Mouse (Mus musculus): ENCODE results near the gene Capzb.

Capzb gene

GRCm38 (mm10) chr4:139179731-139180625 lies 12.7 kb upstream of the Capzb start:
- DNase-seq (ENCODE audit: low spot score) = no peak

GRCm38 (mm10) chr4:139182511-139182910 lies 10.2 kb upstream of the Capzb start:
- DNase-seq (ENCODE audit: low spot score) = no peak

- DNase-seq (ENCODE audit: low spot score) = no peak
These were observed 6.8 kb upstream of the Capzb start for GRCm38 (mm10) chr4:139185766-139186442.

- DNase-seq (ENCODE audit: low spot score) = peak; percentile 46
These were observed 4.8 kb upstream of the Capzb start for GRCm38 (mm10) chr4:139187930-139188329.

GRCm38 (mm10) chr4:139191605-139192498 lies 847 bp upstream of the Capzb start:
- DNase-seq (ENCODE audit: low spot score) = no peak

GRCm38 (mm10) chr4:139193176-139194093 lies 736 bp downstream of the Capzb start:
- peak; percentile 44 for DNase-seq (ENCODE audit: low spot score)

GRCm38 (mm10) chr4:139195101-139195500 lies 2.4 kb downstream of the Capzb start:
- no peak for DNase-seq (ENCODE audit: low spot score)

GRCm38 (mm10) chr4:139196464-139196863 lies 3.8 kb downstream of the Capzb start:
- DNase-seq (ENCODE audit: low spot score) = no peak

- no peak for DNase-seq (ENCODE audit: low spot score)
These were observed 4.2 kb downstream of the Capzb start for GRCm38 (mm10) chr4:139196949-139197348.

- no peak for DNase-seq (ENCODE audit: low spot score)
These were observed 4.8 kb downstream of the Capzb start for GRCm38 (mm10) chr4:139197453-139197852.

GRCm38 (mm10) chr4:139198004-139198689 lies 5.4 kb downstream of the Capzb start:
- peak; percentile 44 for DNase-seq (ENCODE audit: low spot score)

GRCm38 (mm10) chr4:139199126-139199525 lies 6.4 kb downstream of the Capzb start:
- peak; percentile 68 for DNase-seq (ENCODE audit: low spot score)

- DNase-seq (ENCODE audit: low spot score) = peak; percentile 12
These were observed 7.1 kb downstream of the Capzb start for GRCm38 (mm10) chr4:139199703-139200340.

GRCm38 (mm10) chr4:139200946-139201345 lies 8.2 kb downstream of the Capzb start:
- no peak for DNase-seq (ENCODE audit: low spot score)

GRCm38 (mm10) chr4:139202556-139202955 lies 9.9 kb downstream of the Capzb start:
- DNase-seq (ENCODE audit: low spot score) = no peak

- DNase-seq (ENCODE audit: low spot score) = peak; percentile 69
These were observed 10.7 kb downstream of the Capzb start for GRCm38 (mm10) chr4:139203381-139203780.

GRCm38 (mm10) chr4:139205842-139206241 lies 13.1 kb downstream of the Capzb start:
- peak; percentile 32 for DNase-seq (ENCODE audit: low spot score)

GRCm38 (mm10) chr4:139206353-139207045 lies 13.8 kb downstream of the Capzb start:
- DNase-seq (ENCODE audit: low spot score) = no peak
